Mouse (Mus musculus) kidney, adult 18-20 months (tissue): ENCODE results near the gene Olfr1126.
"Not testable (repeated sequence)": the region's sequence is repeated elsewhere in the genome, so short reads cannot be mapped to it uniquely, and the experiment has no call there.

Experiments
- DNase-seq: peaks from one replicate; pipeline ENCODE4 v3.0.0; 2021

The Olfr1126 gene

GRCm38 (mm10) chr2:87453662-87454061, at the start of gene Olfr1126:
Gene Olfr1126, plus strand, starts transcription at chr2:87453962.
- no peak for DNase-seq

GRCm38 (mm10) chr2:87416335-87416734, 37.4 kb upstream of the Olfr1126 start, which contains the start of gene Olfr1123:
Gene Olfr1123, plus strand, starts transcription at chr2:87416635.
- no peak for DNase-seq

GRCm38 (mm10) chr2:87429975-87430374, 23.8 kb upstream of the Olfr1126 start, which contains the start of gene Olfr1124:
Gene Olfr1124, plus strand, starts transcription at chr2:87430275.
- DNase-seq: no peak

GRCm38 (mm10) chr2:87437731-87438130, 16.0 kb upstream of the Olfr1126 start:
- DNase-seq: no peak

- no peak for DNase-seq
Observed at GRCm38 (mm10) chr2:87461769-87462168, 8.0 kb downstream of the Olfr1126 start.

- DNase-seq: no peak
Observed at GRCm38 (mm10) chr2:87480207-87480606, 26.4 kb downstream of the Olfr1126 start.

- DNase-seq: no peak
Observed at GRCm38 (mm10) chr2:87481158-87481557, 27.4 kb downstream of the Olfr1126 start.

GRCm38 (mm10) chr2:87482276-87482675, 28.5 kb downstream of the Olfr1126 start:
- no peak for DNase-seq

- DNase-seq: not testable (repeated sequence)
Observed at GRCm38 (mm10) chr2:87496993-87497392, 43.2 kb downstream of the Olfr1126 start, which contains the start of gene Pramel7. Gene Pramel7, minus strand, starts transcription at chr2:87497093.

GRCm38 (mm10) chr2:87506265-87506664, 52.5 kb downstream of the Olfr1126 start, which contains the start of gene Pramel6:
Gene Pramel6, plus strand, starts transcription at chr2:87506565.
- DNase-seq: no peak
